Mouse (Mus musculus): ENCODE measurements at regions not wholly inside any gene's neighbourhood (a gene's known extent, or its start where the extent isn't known, plus 50 kb on each side); places are given as distances from the start of the nearest gene placed in this dataset.

DNA sequence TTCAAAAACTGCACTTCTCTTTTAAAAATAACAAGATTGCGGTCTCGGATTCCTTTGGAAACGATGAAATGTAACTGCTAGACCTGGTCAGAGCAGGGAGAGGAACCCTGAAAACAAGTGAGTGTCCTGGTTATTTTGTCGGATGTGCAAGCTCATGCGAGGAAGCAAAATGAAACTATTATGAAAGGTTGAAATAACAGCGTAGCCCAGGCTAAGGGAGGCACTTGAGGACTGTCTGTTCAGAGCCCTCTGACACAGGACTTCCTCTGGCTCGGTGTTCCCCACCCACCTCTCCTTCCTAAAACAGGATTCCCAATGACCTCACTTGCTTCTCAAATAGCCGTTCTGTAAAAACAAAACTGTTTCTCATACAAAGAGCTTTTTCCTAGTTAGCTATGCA is 51.3 kb upstream of the S1pr1 start:
- no peak for DNase-seq (ENCODE audit: low spot score in 2 of 2)
- intact Hi-C loops (cut with DNase I) = no loop called here

DNA sequence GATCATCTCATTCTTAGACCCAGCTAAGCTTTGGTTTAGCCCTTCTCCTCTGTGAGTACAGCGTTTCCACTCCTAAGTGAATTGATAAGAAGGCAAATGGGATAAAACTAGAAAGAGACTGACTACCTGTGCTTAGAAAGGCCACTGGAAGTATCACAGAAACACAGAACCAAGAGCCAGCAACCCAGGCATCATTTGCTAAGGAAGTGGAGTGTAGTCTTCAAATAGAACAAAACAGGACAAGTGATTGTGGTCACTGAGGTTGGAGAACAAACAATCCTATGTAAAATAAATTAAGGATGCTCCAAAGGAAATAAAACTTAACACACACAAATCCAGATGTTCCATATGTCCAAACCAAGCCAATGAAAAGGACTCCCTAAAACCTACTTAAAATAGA is 53.4 kb upstream of the S1pr1 start:
- DNase-seq (ENCODE audit: low spot score in 2 of 2) = no peak
- intact Hi-C loops (cut with DNase I) = no loop called here

DNA sequence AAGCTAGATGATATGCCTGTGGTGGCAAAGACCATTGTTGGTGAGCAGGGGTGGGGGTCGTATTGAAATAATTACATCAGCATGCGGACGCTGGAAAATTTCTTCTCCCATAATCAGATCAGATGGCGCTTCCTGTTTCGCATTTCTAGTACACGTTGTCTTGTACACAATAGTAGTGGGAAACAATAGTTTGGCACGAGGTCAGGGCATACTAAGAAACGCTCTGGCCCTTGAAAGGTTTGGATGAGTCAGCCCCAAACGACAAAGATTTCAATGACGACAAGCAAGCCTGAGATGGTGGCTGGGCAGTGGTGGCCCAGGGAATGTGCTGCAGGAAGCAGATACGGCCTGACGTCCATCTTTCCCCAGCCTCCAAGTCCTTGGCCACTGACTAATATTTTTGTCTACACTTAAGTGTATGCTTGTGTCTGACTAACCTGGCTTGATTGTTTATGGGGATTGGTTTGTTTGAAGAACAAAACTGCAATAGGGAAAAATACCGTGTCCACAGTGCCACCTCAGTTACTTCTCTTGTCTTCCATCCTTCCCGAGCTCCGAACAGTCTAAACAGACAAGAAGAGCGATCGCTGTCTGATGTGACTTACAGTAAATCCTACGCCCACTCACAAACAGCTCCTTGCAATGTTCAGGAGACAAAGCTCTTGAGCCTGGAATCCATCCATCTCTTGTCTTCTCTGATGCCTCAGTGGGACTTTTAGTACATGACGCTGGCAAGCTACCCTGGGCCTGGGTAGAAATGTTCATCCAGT is 54.1 kb upstream of the S1pr1 start:
- no peak for DNase-seq (ENCODE audit: low spot score in 2 of 2)
- intact Hi-C loops (cut with DNase I) = no loop called here

DNA sequence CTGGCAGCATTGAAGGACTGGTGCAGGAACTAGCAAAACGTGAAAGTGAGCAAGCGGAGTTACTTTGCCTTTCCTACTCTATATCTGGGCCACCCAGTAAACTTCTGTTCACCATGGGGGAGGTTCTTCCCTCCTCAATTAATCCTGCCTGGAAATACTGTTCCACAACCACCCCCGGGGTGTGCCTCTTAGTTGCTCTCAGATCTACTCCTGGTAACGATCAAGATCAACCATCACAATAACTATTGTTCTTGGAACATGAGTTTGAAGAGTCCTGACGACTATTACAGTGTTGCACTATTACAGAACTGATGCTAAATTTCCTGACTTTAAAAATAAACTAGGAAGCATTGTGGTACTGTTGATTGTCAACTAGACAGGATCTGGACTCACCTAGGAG is 57.8 kb upstream of the S1pr1 start:
- DNase-seq (ENCODE audit: low spot score in 2 of 2) = no peak
- intact Hi-C loops (cut with DNase I) = no loop called here

DNA sequence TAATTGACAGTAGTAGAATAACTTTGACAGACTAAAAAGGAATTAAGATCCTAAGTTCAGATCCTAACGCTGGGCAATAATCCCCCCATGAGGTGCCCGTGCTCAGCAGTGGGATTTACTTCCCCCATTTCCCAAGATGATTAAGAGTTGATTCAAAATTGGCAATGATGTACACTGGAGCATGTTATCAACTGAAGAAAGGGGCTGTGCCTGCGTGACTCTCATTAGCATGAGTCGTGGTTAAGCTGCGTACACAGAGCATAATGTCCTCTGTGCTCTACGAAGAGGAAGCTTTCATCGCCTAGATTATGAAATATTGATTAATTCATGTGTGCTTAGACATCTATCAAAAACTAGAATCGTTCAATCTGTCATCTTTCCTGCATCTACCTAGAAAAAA is 59.4 kb upstream of the S1pr1 start:
- intact Hi-C loops (cut with DNase I) = no loop called here

DNA sequence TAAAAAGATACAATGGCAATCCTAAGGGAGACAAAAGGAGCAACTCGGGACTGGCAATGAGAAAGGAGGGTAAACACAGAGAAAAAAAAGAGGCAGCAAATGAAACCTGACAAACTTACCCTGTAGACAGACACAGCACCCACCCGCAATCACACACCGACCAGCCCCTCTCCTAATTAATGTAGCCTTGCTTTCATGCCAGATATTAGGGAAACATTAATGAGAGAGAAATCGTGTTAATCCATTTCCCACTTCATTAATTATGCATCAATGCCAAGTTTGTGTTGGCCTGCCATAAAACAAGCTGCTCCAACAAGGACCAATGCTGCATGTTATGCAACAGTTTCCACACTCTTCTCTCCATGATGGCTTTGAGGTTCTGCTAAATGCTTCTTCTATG is 59.9 kb upstream of the S1pr1 start:
- DNase-seq (ENCODE audit: low spot score in 2 of 2) = no peak
- intact Hi-C loops (cut with DNase I) = no loop called here

More for the DNA sequence above, 59.4 kb upstream of the S1pr1 start:
- DNase-seq (ENCODE audit: low spot score in 2 of 2) = no peak

DNA sequence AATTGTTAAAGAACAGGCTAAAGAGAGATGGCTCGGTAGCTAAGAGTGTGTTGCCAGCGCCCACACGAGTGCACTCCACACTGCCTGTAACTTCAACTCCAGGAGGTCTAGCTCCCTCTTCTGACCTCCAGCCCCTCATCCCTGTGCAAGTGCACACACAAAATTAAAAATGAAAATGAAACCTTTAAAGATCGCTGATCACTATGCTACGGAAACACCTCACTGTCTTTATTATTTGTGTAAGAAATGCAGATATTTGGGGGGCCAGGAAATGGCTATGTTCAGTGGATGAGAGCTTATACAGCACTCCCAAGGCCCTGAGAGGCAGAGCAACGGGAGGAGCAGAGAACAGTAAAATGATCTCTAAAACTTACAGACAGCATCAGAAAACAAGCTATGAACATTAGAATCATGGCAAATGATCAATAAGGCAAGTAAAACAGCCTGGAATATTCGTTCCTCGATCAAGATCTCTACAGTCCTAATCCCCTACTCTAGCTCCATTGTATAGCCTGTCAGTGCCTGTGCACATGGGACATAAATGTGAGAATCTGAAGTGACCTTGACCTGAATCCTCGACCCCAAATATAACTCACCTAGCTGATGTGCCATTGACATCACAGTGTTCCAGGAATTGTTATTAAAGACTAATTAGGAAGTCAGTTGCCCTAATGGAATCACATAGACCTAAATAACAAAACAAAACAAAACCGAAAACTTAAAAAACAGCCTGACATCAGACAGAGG is 64.4 kb upstream of the S1pr1 start:
- intact Hi-C loops (cut with DNase I) = no loop called here
- DNase-seq (ENCODE audit: low spot score in 2 of 2) = no peak

DNA sequence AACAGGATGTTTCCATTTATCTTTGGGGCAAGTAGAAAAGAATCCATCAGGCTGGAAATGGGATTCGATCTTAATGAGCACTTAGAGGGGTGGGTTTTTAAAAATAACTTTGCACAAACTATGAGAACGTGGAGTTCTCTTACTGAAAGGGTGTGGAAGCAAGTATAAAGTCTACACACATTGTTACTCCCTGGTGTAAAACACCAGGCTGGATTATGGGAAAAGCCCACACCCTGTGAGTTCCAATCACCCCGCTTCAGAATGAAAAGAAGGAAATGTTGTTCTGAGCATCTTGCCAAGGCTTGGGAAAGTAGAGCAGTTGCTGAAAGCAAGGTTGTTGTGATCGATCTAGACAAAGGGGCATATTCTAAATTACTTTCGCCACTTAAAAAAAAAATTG is 65.0 kb upstream of the S1pr1 start:
- no peak for DNase-seq (ENCODE audit: low spot score in 2 of 2)
- intact Hi-C loops (cut with DNase I) = no loop called here

DNA sequence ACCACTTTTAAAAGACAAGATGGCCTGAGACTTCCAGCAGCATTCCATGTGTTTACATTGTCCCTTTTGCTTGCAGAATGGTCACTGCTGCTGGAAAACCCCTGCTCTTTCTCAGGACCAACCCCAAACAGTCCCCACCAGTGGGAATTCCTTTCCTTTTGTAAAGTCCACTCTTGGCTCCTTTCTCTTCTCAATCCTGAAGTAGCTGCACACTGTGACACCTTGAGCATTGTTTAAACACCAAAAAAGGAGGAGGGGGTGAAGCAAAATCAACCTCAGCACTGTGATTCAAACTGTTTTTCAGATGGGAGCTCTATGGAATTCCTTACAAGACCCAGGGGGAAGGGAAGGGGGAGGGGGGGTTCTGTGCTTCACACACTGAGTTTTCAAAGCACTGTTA is 67.9 kb upstream of the S1pr1 start:
- intact Hi-C loops (cut with DNase I) = no loop called here
- DNase-seq (ENCODE audit: low spot score in 2 of 2) = no peak

DNA sequence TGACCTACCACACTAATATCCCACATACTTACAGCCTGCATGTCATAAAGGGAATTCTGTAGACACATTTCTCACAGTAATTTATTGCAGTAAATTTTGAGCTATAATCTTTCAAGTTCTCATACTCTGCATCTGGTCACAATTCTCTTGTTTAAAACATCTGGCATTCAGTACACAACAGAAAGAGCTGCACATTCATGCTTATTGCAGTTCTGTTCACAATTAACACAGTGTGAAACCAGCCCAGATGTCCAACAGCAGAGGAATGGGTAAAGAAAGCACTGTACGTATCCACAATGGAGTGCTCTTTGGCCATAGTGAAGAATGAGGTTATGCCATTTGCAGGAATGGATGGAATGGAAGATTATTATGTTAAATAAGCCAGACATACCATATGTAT is 72.5 kb upstream of the S1pr1 start:
- intact Hi-C loops (cut with DNase I) = no loop called here

DNA sequence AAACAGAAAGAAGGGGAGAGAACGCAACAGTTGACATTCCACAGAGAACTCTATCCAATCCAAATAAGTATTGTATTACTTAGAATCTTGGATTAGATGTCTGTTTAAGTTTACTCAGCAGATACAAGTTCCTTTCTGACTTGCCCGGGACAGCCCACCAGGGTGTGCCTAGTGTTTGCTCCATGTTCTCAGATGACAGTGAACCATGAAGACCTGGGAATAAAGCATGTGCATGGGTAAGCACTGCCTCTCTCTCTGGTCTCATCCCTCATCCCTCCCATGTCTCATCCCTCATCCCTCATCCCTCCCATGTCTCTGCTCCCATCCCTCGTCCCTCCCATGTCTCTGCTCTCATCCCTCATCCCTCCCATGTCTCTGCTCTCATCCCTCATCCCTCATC is 73.7 kb upstream of the S1pr1 start:
- intact Hi-C loops (cut with DNase I) = no loop called here
- no peak for DNase-seq (ENCODE audit: low spot score in 2 of 2)

More for the DNA sequence above, 72.5 kb upstream of the S1pr1 start:
- DNase-seq (ENCODE audit: low spot score in 2 of 2) = no peak

DNA sequence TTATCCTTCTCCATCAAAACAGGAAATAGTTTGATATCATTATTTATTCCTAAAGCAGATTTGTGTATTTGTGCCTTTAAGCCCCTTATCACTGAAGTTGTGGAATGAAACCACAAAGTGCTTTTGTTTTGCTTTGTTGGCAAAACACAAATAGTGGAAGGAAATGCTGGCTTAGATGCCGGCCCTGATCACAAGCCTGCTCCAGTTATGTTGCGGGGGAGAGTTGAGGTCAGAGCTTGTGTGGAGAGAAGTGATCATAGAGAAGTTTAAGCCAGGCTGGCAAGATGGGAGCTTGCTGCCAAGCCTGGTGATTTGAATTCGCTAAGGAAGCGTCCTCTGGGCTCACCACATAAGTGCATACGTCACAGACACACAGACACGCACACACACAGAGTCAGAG is 74.2 kb upstream of the S1pr1 start:
- intact Hi-C loops (cut with DNase I) = no loop called here
- no peak for DNase-seq (ENCODE audit: low spot score in 2 of 2)

DNA sequence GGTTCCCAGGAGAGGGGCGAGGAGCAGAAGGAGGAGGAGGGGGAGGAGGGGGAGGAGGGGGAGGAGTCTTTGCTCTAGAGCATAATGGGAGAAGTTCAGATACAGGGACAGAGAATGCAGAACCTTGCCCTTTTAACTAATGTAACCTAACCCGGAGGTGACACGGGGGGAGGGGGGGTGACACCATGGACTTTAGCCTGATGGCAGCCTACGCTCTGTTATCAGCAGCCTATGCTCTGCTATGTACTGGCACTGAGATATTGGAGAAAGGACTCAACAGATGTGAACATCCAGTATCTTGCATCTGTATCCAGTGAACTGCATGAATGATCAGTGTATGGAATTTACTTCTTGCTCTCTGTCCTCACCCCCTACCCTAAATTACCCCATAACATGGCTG is 77.7 kb upstream of the S1pr1 start:
- intact Hi-C loops (cut with DNase I) = no loop called here
- DNase-seq (ENCODE audit: low spot score in 2 of 2) = no peak

DNA sequence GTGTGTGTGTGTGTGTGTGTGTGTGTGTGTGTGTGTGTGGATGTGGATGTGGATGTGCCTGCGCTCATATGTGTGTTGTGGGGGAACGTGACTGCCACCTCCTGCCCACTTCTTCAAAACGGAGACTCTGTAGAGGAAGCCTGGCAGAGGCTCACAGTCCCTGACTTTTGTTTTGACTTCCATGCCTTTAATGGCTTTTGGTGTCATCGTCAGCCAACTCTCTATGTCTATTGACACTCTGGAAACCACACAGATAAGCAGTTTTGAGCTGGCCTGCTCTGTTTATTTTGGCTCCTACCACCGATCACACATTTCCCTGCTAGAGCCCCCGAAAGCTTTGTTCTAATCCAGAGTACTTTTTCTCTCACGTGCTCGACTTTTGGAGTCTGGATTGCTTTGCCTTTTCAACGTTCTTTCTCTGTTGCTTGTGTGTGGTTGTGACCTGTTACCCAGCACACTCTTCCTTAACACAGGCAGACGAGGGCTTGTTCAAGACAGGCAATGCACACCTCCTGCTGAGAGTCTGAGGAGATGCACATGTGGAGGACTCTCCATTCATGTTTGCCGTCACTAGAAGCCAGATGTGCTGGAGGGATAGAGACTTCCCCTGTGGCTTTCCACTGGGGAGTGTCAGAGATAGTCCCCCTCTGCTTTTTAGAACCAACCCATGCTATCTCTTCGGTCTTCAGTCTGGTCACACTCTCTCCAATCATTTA is 78.6 kb upstream of the S1pr1 start:
- DNase-seq (ENCODE audit: low spot score in 2 of 2) = peak in 1 of 2 experiments; percentile 13
- intact Hi-C loops (cut with DNase I) = no loop called here

DNA sequence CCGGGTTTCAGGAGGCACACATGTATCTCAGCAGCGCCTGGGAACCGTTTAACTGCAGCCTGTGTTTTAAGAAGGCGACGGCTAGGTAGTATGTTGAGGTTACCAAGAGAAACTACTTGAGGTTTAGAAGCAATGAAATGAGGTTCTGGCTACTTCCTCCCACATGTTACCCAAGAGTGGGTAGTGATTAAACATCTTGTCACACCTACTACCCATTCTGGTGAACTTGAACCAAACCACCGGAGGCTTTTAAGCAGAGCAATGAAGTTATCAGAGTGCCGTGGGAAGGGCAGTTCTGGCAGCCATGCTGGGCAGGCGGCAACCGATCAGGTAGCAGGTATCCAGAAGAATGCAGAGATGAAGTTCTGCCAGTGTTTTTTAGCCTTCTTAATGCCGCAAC is 84.5 kb upstream of the S1pr1 start:
- intact Hi-C loops (cut with DNase I) = no loop called here
- DNase-seq (ENCODE audit: low spot score in 2 of 2) = no peak

DNA sequence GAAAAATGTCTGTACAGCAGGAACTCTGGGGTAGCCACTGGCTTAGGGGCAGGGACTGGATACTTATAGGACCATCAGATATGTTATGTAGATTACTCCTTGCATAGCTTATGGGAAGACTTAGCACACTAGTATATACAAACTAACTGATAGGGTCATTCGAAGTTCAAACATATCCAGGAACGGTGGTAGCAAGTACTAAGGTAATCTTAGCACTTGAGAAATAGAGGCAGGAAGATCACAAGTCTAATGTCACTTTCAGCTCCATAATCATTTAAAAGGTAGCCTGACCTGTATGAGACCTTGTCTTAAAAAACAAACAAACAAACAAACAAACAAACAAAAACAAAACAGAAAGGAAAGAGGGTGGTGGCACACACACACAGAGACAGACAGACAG is 85.1 kb upstream of the S1pr1 start:
- intact Hi-C loops (cut with DNase I) = no loop called here

DNA sequence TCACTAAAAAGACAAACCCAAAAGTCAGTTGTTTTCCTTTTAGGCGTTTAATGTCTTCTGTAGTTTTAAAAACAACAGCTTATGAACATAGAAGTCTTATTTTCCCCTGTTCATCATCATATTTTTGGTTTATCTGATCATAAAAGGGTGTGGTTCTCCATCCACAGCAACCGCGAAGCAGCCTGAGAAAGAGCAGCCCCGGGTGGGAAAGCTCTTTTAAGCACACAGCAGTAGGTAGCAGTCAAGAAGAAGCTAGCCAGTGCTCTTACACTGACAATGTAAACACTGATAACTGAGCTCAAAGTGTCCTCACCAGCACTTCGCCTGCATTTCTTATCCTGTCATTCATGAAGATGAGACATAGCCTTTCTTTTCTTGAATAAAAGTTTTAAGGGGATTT is 86.0 kb upstream of the S1pr1 start:
- intact Hi-C loops (cut with DNase I) = no loop called here

More for the DNA sequence above, 85.1 kb upstream of the S1pr1 start:
- no peak for DNase-seq (ENCODE audit: low spot score in 2 of 2)

DNA sequence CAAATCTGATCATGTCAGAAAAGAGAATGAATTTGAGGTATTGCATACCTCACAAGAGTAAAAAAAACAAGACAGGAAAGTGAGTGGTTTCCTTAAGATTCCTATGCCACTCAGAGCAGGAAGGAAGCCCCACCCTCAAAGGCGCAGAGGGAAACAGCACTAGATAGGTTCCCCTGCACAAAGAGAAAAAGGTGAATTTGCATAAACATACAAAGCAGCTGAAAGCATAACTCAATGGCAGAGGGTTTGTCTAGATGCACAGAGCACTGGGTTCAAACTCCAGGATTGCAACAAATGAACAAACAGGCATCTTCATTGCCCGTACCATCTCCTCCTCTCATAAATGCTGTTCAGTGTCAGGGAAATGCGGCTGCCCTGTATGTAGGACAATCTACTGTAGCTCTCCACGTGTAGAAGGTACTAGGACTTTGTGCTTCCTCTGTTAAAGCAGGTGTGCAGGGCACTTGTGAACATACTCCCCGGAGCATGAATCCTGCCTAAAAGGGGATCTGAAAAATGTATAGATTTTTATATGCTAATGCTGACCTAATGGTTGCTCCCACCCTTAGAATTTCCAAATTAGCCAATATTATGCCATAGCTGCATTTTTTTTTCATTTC is 85.9 kb upstream of the Dph5 start:
- intact Hi-C loops (cut with DNase I) = no loop called here
- no peak for DNase-seq (ENCODE audit: low spot score in 2 of 2)

More for the DNA sequence above, 86.0 kb upstream of the S1pr1 start:
- DNase-seq (ENCODE audit: low spot score in 2 of 2) = no peak

DNA sequence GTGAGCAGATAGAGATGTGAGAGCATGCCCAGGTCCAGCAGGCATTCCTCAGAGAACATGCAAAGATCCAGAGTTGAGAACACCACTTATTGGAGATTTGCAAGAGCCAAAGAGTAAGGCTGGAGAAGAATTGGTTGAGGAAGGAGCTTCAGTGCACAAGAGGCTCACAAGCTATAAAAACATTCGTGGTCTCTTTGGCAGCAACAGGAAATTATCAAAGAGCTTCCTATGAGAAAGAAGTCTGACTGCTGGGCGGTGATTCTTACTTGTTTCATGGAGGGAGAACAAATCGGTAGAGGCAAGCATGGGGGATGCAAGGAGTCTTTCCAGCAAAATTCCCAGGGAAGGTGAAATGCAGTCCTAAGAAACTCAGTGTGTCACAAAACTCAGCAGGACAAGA is 83.0 kb upstream of the Dph5 start:
- no peak for DNase-seq (ENCODE audit: low spot score in 2 of 2)
- intact Hi-C loops (cut with DNase I) = no loop called here

DNA sequence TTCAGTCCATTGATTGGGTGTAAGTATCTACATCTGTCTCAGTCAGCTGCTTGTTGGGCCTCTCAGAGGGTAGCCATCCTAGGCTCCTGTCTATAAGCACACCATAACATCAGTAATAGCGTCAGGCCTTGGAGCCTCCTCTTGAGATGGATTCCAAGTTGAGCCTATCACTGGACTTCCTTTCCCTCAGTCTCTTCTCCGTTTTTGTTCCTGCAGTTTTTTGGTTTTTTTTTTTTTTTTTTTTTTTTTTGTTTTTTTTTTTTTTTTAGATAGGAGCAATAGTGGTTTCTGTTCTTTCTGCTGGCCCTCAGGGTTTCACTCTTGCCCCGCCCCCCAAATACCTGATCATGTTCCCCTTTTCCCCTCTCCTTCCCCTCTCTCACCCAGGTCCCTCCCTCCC is 80.6 kb upstream of the Dph5 start:
- intact Hi-C loops (cut with DNase I) = no loop called here
- DNase-seq (ENCODE audit: low spot score in 2 of 2) = no peak
